Mouse (Mus musculus) liver, postnatal 0 days (tissue): ENCODE data around the gene Krtap1-5.
"Not testable (repeated sequence)": the region's sequence is repeated elsewhere in the genome, so short reads cannot be mapped to it uniquely, and the experiment has no call there.

Experiments used
- CTCF ChIP-seq: sonication (generic); IDR thresholded peaks from 2 replicates; pipeline ENCODE4 v1.5.1; 2016; ENCODE audit warnings: antibody characterized with exemption, low read depth
- EP300 ChIP-seq: IDR thresholded peaks from 2 replicates; pipeline ENCODE4 v1.6.1; 2016; ENCODE audit warnings: antibody characterized with exemption, low read depth, mild to moderate bottlenecking

- not testable (repeated sequence) for TF ChIP-seq CTCF, EP300
These were observed 29.3 kb upstream of the Krtap1-5 start, which contains the start of gene Gm11937 for GRCm38 (mm10) chr11:99610089-99610488.
